Mouse (Mus musculus) brain, embryonic 14.5 days (tissue): ENCODE data around the gene Slc37a4. TPM values are rescaled to one million over a fixed set of nuclear protein-coding genes. Genes with fewer than 3 reads are reported as not detected.
A peak's percentile ranks its signal among the peaks of the same experiment; 100 is the strongest.
"Not testable (repeated sequence)": the region's sequence is repeated elsewhere in the genome, so short reads cannot be mapped to it uniquely, and the experiment has no call there.

ENCODE experiments used
- DNase-seq: peaks from one replicate; pipeline ENCODE4 v3.0.0-alpha.2; 2011; ENCODE audit warnings: low read depth
- CTCF ChIP-seq: fragments of 200-500 bp; IDR thresholded peaks from 2 replicates; pipeline ENCODE4 v1.5.1; 2012; ENCODE audit warnings: inconsistent platforms, mild to moderate bottlenecking, moderate library complexity, borderline replicate concordance; ENCODE audit not compliant: insufficient read depth, insufficient read length; ENCODE audit errors: extremely low read depth
- POLR2A ChIP-seq: fragments of 200-500 bp; IDR thresholded peaks from 2 replicates; pipeline ENCODE4 v1.6.1; 2012; ENCODE audit warnings: mild to moderate bottlenecking, inconsistent platforms, borderline replicate concordance; ENCODE audit not compliant: poor library complexity, insufficient read depth, insufficient read length, severe bottlenecking; ENCODE audit errors: extremely low read depth
- polyA plus RNA-seq: library from polyadenylated mRNA; depleted of rRNA; stranded (reverse); fragments of >200 nt; gene quantifications from 2 replicates; pipeline ENCODE4 v1.2.3, GENCODE M21; 2012; rRNA removed

The Slc37a4 gene
- polyA plus RNA-seq, 1 experiment: 51.8 TPM

GRCm38 (mm10) chr9:44420280-44420898, 23.7 kb downstream of the Slc37a4 start:
- DNase-seq: no peak
- TF ChIP-seq POLR2A: no peak
- TF ChIP-seq CTCF: no peak

GRCm38 (mm10) chr9:44423576-44423975, 26.9 kb downstream of the Slc37a4 start:
- TF ChIP-seq CTCF: no peak
- no peak for TF ChIP-seq POLR2A
- no peak for DNase-seq

DNA sequence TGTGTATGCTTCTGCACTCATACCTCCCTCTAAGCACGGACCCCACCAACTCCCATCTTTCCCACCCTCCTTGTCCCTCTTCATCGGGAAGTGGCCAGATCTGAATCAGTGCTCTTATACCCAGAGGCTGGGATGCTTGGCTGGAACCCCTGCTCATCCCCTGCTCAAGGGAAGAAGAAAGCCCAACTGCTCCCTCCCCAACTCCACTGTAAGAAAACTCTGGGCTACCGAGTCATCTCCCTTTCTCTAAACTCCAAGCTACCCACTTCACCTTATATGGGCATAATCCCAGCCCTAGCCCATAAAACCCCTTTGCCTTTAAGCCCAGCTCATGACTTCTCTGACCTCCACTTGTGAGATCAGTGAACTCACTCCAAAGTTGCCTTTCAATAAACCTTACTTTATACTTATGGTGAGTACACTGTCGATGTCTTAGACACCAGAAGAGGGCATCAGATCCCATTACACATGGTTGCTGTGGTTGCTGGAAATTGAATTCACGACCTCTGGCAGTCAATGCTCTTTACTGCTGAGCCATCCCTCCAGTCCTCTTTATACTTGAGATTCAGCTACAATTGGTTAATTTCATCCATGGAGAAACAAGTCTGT, 36.0 kb downstream of the Slc37a4 start:
- TF ChIP-seq POLR2A (no peak), CTCF (no peak)

GRCm38 (mm10) chr9:44435747-44436146, 39.1 kb downstream of the Slc37a4 start:
- TF ChIP-seq POLR2A (no peak), CTCF (no peak)
- DNase-seq: no peak

More for the DNA sequence above, 36.0 kb downstream of the Slc37a4 start:
- no peak for DNase-seq

DNA sequence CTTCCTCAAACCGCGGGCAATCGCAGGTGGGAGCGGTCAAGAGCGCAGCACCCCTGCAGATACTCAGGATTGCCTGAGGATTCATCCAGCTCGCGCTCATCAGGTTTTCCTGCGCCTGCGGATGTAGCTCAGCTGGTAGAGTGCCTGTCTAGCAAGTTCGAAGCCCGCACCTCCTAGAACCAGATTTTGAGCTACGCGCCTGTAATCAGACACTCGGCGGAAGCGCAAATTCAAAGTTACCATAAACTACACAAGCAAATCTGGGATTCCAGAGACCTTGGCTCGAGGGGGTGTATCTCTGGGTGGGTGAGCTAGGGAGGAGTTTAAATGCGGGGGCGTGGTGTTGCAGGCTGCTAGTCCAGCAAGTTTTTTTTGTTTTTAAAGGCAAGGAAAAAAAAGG, 44.3 kb downstream of the Slc37a4 start, which contains the start of gene Foxr1:
Gene Foxr1, minus strand, starts transcription at position 176 of the 400 bp plus-strand sequence.
- DNase-seq: no peak
- TF ChIP-seq POLR2A: no peak
- no peak for TF ChIP-seq CTCF

DNA sequence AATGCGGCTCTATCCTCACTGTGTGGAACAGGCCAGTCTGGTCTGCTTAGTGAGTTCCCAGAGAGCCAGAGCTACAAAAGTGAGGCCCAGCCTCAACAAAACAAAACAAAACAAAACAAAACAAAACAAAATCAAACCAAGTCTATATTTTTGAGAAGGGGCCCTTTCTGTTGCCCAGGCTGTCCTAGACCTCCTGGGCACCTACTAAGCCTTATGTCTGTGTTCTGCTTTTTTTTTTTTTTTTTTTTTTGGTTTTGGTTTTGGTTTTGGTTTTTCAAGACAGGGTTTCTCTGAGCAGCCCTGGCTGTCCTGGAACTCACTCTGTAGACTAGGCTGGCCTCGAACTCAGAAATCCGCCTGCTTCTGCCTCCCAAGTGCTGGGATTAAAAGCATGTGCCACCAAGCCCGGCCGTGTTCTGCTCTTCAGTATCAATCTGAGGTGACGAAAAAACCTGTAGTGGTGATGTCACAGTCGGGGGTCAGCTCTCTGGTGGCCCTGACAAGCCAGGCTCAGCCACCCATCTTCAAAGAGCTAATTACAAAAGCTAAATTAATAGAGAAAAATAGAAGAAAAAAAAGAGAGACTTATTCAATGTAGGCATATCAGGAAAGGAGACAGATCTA, 47.9 kb downstream of the Slc37a4 start:
- not testable (repeated sequence) for DNase-seq

DNA sequence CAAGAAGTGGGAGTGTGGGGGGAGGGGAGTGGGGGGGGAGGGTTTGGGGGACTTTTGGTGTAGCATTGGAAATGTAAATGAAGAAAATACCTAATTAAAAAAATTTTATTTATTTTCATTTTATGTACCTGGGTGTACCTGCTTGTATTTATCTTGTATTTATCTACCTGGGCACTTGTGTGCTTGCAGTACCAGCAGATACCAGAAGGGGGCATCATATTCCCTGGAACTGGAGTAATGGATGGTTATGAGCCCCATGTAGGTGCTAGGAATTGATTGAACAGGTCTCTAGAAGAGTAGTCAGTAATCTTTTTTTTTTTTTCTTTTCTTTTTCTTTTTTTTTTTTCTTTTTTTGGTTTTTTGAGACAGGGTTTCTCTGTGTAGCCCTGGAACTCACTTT, 53.7 kb downstream of the Slc37a4 start:
- TF ChIP-seq POLR2A: no peak
- peak; percentile 39; the same call in 1 of the 2 replicates for TF ChIP-seq CTCF

More for the DNA sequence above, 53.7 kb downstream of the Slc37a4 start:
- no peak for DNase-seq

Other genes starting within 250 kb of the Slc37a4 start
- 24.5 and 30.7 TPM in 2 replicates for gene Cbl, start 162.8 kb upstream of the Slc37a4 start, polyA plus RNA-seq
- 0.15 TPM in 1 of 2 replicates, not detected in the other for gene Ccdc153, start 156.2 kb upstream of the Slc37a4 start, polyA plus RNA-seq
- gene Pdzd3, start 145.4 kb upstream of the Slc37a4 start, polyA plus RNA-seq: 0.57 and 0.78 TPM in 2 replicates
- gene Nlrx1, start 128.3 kb upstream of the Slc37a4 start, polyA plus RNA-seq: 4.0 and 4.5 TPM in 2 replicates
- gene Abcg4, start 108.2 kb upstream of the Slc37a4 start, polyA plus RNA-seq: 72.9 and 77.1 TPM in 2 replicates
- gene Hinfp, start 91.2 kb upstream of the Slc37a4 start, polyA plus RNA-seq: 44.2 and 47.6 TPM in 2 replicates
- 58.5 and 62.1 TPM in 2 replicates for gene C2cd2l, start 76.6 kb upstream of the Slc37a4 start, polyA plus RNA-seq
- 47.2 and 54.4 TPM in 2 replicates for gene Dpagt1, start 70.8 kb upstream of the Slc37a4 start, polyA plus RNA-seq
- gene H2afx, start 62.2 kb upstream of the Slc37a4 start, polyA plus RNA-seq: 223 and 342 TPM in 2 replicates
- gene Hmbs, start 52.6 kb upstream of the Slc37a4 start, polyA plus RNA-seq: 40.9 and 48.9 TPM in 2 replicates
- 33.7 and 40.9 TPM in 2 replicates for gene Vps11, start 35.2 kb upstream of the Slc37a4 start, polyA plus RNA-seq
- gene Hyou1, start 17.4 kb upstream of the Slc37a4 start, polyA plus RNA-seq: 50.3 and 57.4 TPM in 2 replicates
- gene Rps25, start 10.3 kb downstream of the Slc37a4 start, polyA plus RNA-seq: 566 and 626 TPM in 2 replicates
- gene Trappc4, start 10.7 kb downstream of the Slc37a4 start, polyA plus RNA-seq: 169 and 195 TPM in 2 replicates
- gene Ccdc84, start 21.7 kb downstream of the Slc37a4 start, polyA plus RNA-seq: 47.1 and 59.9 TPM in 2 replicates
- gene Foxr1, start 44.3 kb downstream of the Slc37a4 start, polyA plus RNA-seq: not detected in 2 replicates
- gene Upk2, start 58.1 kb downstream of the Slc37a4 start, polyA plus RNA-seq: 0.08 TPM in 1 of 2 replicates, not detected in the other
- 14.4 and 35.5 TPM in 2 replicates for gene Bcl9l, start 86.0 kb downstream of the Slc37a4 start, polyA plus RNA-seq
- gene Cxcr5, start 165.0 kb downstream of the Slc37a4 start, polyA plus RNA-seq: 0.03 and 0.04 TPM in 2 replicates
- gene Ddx6, start 208.0 kb downstream of the Slc37a4 start, polyA plus RNA-seq: 40.8 and 68.4 TPM in 2 replicates